Mouse (Mus musculus): ENCODE results near the gene Tbx10. TPM values are rescaled to one million over a fixed set of nuclear protein-coding genes. Genes with fewer than 3 reads are reported as not detected.

Tbx10 gene
- polyA plus RNA-seq (2015; fragmentation: Nextera tagmentation; extraction: Ambion mirVana) = 0.12 TPM in 1 of 2 replicates, not detected in the other

GRCm38 (mm10) chr19:3992416-3992815 is at the start of gene Tbx10:
Gene Tbx10 (plus strand): TSS chr19:3992752.

GRCm38 (mm10) chr19:3958470-3958869 is 34.1 kb upstream of the Tbx10 start, which contains the start of gene Aldh3b3:
Gene Aldh3b3 (plus strand): TSS chr19:3958645.

DNA sequence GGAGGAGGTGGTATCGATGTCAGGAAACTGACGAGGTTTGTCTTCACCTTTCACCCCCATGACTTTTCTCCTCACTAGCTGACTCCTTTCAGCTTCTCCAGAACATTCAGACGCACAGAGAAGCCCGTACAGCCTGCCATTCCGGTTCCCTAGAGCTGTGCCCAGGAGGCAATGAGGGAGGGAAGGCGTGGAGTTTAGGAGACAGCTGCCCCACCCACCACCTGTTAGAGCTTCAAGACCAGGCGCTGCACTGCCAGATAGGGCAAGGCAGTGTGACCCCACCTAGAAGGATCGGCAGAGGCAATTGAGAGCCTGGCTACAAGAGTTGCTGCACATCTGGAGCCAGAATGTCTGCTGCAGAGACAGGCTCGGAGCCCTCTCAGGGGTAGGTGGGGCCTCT is 20.3 kb upstream of the Tbx10 start, which contains the start of gene Aldh3b2:
Gene Aldh3b2, plus strand, starts transcription at position 100 of the 400 bp plus-strand sequence.

GRCm38 (mm10) chr19:3986334-3986733 is 6.2 kb upstream of the Tbx10 start, which contains the start of gene Acy3:
Gene Acy3 (plus strand): TSS chr19:3986570.

GRCm38 (mm10) chr19:4000119-4000900 is 7.8 kb downstream of the Tbx10 start, which contains the start of the genes Nudt8 and Gm49405:
Gene Nudt8 (plus strand): TSS chr19:4000580.
Gene Gm49405 (plus strand): TSS chr19:4000626.

DNA sequence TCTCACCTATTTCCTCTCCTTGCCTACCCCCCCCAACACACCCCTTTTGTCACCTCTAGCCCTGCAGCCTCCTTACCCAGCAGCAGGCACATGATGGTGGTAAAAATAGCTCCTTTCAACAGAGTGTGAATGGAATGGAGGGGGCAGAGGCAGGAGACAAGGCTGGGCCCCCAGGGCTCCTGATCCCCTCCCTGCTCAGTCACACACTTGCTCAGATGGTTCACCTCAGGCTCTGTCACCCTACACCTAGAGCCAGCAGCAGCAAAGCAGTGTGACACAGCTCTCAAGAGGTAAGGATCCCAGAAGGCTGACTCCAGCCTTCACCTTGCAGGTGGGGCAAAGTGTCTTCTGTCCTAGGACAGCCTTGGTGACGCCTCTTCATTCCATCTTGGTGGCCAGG is 10.6 kb downstream of the Tbx10 start, which contains the start of gene Doc2g:
Gene Doc2g, plus strand, starts transcription at position 202 of the 400 bp plus-strand sequence.

DNA sequence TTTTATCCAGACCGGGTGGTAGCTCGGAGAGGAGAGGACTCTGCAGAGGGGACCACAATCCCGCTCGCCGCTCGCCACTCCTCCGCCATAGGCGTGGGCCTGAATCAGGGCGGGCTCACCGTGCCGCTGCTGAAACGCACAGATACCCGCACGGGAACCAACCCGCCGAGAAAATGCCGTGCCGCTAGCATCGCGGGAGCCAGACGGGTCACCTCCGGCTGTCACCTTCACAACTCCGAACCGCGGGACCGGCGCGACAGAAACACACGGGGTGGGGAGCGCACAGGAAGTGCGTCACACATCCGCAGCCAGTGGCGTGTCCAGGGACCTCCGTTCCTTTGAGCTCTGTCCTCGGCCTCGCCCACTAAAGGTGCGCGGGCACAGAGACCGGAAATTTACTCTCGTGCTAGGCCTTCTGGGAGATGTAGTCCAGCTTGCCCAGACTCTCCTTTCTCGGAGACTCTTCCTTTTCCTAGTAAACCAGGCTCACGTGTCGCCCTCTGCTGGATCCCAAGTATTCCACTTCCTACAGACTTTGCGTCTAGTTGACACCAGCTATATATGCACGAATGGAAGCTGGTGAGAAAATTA is 20.0 kb downstream of the Tbx10 start, which contains the start of gene Ndufv1:
Gene Ndufv1, minus strand, starts transcription at position 375 of the 591 bp plus-strand sequence.

DNA sequence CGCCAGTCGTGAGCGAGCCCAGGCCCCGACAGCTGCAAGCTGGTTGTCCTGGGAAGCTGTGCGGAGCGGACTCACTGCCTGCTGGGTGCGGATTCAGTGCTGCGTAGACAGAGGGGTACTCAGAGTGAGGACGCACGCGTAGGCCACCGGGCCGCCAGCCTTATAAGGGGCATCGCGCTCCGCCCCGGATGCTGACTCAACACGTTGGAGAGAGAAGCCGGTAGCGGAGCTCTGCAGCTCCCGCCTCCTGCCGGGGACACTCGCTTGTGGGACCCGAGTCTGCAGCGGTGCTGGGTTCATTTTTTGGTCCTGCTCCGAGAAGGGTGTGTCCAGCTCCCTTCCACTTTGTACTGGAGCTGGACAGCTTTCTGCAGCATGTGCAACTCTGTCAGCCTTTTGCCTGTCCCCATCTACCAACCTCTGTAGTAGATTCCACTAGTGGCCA is 45.3 kb downstream of the Tbx10 start, which contains the start of gene Gstp1:
Gene Gstp1, minus strand, starts transcription at position 198 of the 445 bp plus-strand sequence.

GRCm38 (mm10) chr19:4045966-4046865 is 53.7 kb downstream of the Tbx10 start, which contains the start of gene Gstp2:
Gene Gstp2 (minus strand): TSS chr19:4046023.

Other genes with a start within 250 kb of the Tbx10 start
- gene Kmt5b, start 225.3 kb upstream of the Tbx10 start, polyA plus RNA-seq (2015; fragmentation: Nextera tagmentation; extraction: Ambion mirVana) = 29.7 and 36.1 TPM in 2 replicates
- 54.1 and 55.6 TPM in 2 replicates for gene Chka, start 141.0 kb upstream of the Tbx10 start, polyA plus RNA-seq (2015; fragmentation: Nextera tagmentation; extraction: Ambion mirVana)
- gene Tcirg1, start 85.6 kb upstream of the Tbx10 start, polyA plus RNA-seq (2015; fragmentation: Nextera tagmentation; extraction: Ambion mirVana) = 19.2 and 21.3 TPM in 2 replicates
- 418 and 427 TPM in 2 replicates for gene Ndufs8, start 80.0 kb upstream of the Tbx10 start, polyA plus RNA-seq (2015; fragmentation: Nextera tagmentation; extraction: Ambion mirVana)
- 5.1 and 5.3 TPM in 2 replicates for gene Aldh3b1, start 62.9 kb upstream of the Tbx10 start, polyA plus RNA-seq (2015; fragmentation: Nextera tagmentation; extraction: Ambion mirVana)
- 18.9 and 23.6 TPM in 2 replicates for gene Unc93b1, start 57.6 kb upstream of the Tbx10 start, polyA plus RNA-seq (2015; fragmentation: Nextera tagmentation; extraction: Ambion mirVana)
- not detected in 2 replicates for gene Aldh3b3, start 34.1 kb upstream of the Tbx10 start, polyA plus RNA-seq (2015; fragmentation: Nextera tagmentation; extraction: Ambion mirVana)
- gene Aldh3b2, start 20.4 kb upstream of the Tbx10 start, polyA plus RNA-seq (2015; fragmentation: Nextera tagmentation; extraction: Ambion mirVana) = 0.45 TPM in 2 replicates
- gene Acy3, start 6.2 kb upstream of the Tbx10 start, polyA plus RNA-seq (2015; fragmentation: Nextera tagmentation; extraction: Ambion mirVana) = 4.4 and 5.1 TPM in 2 replicates
- gene Nudt8, start 7.8 kb downstream of the Tbx10 start, polyA plus RNA-seq (2015; fragmentation: Nextera tagmentation; extraction: Ambion mirVana) = 26.9 and 27.1 TPM in 2 replicates
- gene Gm49405, start 7.9 kb downstream of the Tbx10 start, polyA plus RNA-seq (2015; fragmentation: Nextera tagmentation; extraction: Ambion mirVana) = 2.2 and 2.6 TPM in 2 replicates
- 3.2 TPM in 2 replicates for gene Doc2g, start 10.6 kb downstream of the Tbx10 start, polyA plus RNA-seq (2015; fragmentation: Nextera tagmentation; extraction: Ambion mirVana)
- 281 and 291 TPM in 2 replicates for gene Ndufv1, start 20.1 kb downstream of the Tbx10 start, polyA plus RNA-seq (2015; fragmentation: Nextera tagmentation; extraction: Ambion mirVana)
- gene Gstp1, start 45.2 kb downstream of the Tbx10 start, polyA plus RNA-seq (2015; fragmentation: Nextera tagmentation; extraction: Ambion mirVana) = 590 and 603 TPM in 2 replicates
- 0.48 and 2.7 TPM in 2 replicates for gene Gstp2, start 53.3 kb downstream of the Tbx10 start, polyA plus RNA-seq (2015; fragmentation: Nextera tagmentation; extraction: Ambion mirVana)
- not detected in 2 replicates for gene Gstp3, start 66.8 kb downstream of the Tbx10 start, polyA plus RNA-seq (2015; fragmentation: Nextera tagmentation; extraction: Ambion mirVana)
- not detected in 2 replicates for gene Cabp2, start 88.8 kb downstream of the Tbx10 start, polyA plus RNA-seq (2015; fragmentation: Nextera tagmentation; extraction: Ambion mirVana)
- 74.2 and 77.2 TPM in 2 replicates for gene Cdk2ap2, start 104.4 kb downstream of the Tbx10 start, polyA plus RNA-seq (2015; fragmentation: Nextera tagmentation; extraction: Ambion mirVana)
- 90.8 and 110 TPM in 2 replicates for gene Pitpnm1, start 107.2 kb downstream of the Tbx10 start, polyA plus RNA-seq (2015; fragmentation: Nextera tagmentation; extraction: Ambion mirVana)
- gene Aip, start 133.1 kb downstream of the Tbx10 start, polyA plus RNA-seq (2015; fragmentation: Nextera tagmentation; extraction: Ambion mirVana) = 103 and 106 TPM in 2 replicates
- not detected in 2 replicates for gene Gpr152, start 147.0 kb downstream of the Tbx10 start, polyA plus RNA-seq (2015; fragmentation: Nextera tagmentation; extraction: Ambion mirVana)
- 0.26 and 0.76 TPM in 2 replicates for gene Cabp4, start 151.3 kb downstream of the Tbx10 start, polyA plus RNA-seq (2015; fragmentation: Nextera tagmentation; extraction: Ambion mirVana)
- 94.3 and 112 TPM in 2 replicates for gene Coro1b, start 155.9 kb downstream of the Tbx10 start, polyA plus RNA-seq (2015; fragmentation: Nextera tagmentation; extraction: Ambion mirVana)
- gene Ptprcap, start 160.9 kb downstream of the Tbx10 start, polyA plus RNA-seq (2015; fragmentation: Nextera tagmentation; extraction: Ambion mirVana) = 0.70 TPM in 1 of 2 replicates, not detected in the other
- gene Rps6kb2, start 170.6 kb downstream of the Tbx10 start, polyA plus RNA-seq (2015; fragmentation: Nextera tagmentation; extraction: Ambion mirVana) = 41.9 and 53.4 TPM in 2 replicates
- 6.2 and 6.6 TPM in 2 replicates for gene Carns1, start 182.7 kb downstream of the Tbx10 start, polyA plus RNA-seq (2015; fragmentation: Nextera tagmentation; extraction: Ambion mirVana)
- gene Tbc1d10c, start 198.5 kb downstream of the Tbx10 start, polyA plus RNA-seq (2015; fragmentation: Nextera tagmentation; extraction: Ambion mirVana) = 1.2 and 1.6 TPM in 2 replicates
- 572 and 576 TPM in 2 replicates for gene Ppp1ca, start 199.3 kb downstream of the Tbx10 start, polyA plus RNA-seq (2015; fragmentation: Nextera tagmentation; extraction: Ambion mirVana)
- gene Rad9a, start 208.9 kb downstream of the Tbx10 start, polyA plus RNA-seq (2015; fragmentation: Nextera tagmentation; extraction: Ambion mirVana) = 14.9 and 15.7 TPM in 2 replicates
- gene Clcf1, start 221.5 kb downstream of the Tbx10 start, polyA plus RNA-seq (2015; fragmentation: Nextera tagmentation; extraction: Ambion mirVana) = 1.2 and 1.3 TPM in 2 replicates
- gene AC109138.7, start 221.6 kb downstream of the Tbx10 start, polyA plus RNA-seq (2015; fragmentation: Nextera tagmentation; extraction: Ambion mirVana) = not detected in 2 replicates
- 32.9 and 33.0 TPM in 2 replicates for gene Pold4, start 239.1 kb downstream of the Tbx10 start, polyA plus RNA-seq (2015; fragmentation: Nextera tagmentation; extraction: Ambion mirVana)